Mouse (Mus musculus): Measurements from ENCODE around the gene Gm17364. TPM values are rescaled to one million over a fixed set of nuclear protein-coding genes. Genes with fewer than 3 reads are reported as not detected.

Gene Gm17364
- polyA plus RNA-seq, 1 experiment from 2014 or later = not detected

DNA sequence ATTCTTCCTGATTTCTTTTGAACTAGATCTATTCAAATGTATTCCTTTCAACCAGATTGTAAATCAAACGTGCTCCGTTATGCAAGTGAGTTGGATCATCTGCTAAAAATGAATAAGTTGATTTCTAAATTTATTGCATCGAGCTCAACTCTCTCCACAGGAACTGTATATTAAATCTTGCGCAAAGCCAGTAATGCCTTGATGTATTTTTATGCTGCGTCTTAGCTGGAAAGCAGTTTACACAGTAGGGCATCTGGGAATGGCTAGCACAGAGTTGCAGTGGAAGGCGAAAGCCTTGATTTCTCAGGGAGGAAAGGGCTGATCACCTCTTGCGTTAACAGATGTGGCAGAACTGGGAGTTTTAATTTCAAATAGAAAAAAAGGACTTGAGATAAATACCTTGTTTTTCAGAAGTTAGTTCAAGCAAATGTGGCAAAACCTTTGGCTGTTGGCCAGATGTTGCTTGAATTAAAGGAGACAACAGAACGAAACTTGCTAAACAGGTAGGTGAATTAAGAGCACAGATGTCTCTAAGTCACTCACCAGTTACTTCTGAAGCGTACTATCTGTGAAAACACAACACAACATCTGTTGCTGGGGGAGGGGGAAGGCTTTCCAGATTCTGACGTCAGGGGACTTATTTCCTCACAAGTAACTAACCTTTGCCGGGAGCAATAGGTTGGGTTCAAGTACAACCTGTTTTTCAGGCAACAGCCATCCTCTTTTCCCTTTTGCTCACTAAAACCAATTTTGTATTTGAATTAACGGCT, 24.8 kb downstream of the Gm17364 start:
- no peaks in the 10 kb centered on the region for H3K36me3 ChIP-seq (ENCODE audit: control insufficient read depth, insufficient read depth)
- peak overlapping the region; percentile 91 for H3K27ac ChIP-seq (ENCODE audit: low read length)
- ATAC-seq (replicated peaks; ENCODE audit: extremely low read depth, insufficient read depth, low FRiP score) = no peak
- peak overlapping the region; percentile 84 for H3K4me2 ChIP-seq (ENCODE audit: low read depth, low read length)
- peak overlapping the region; percentile 89 for H3K4me3 ChIP-seq (ENCODE audit: low read length)
- 43% methylated on average over 12 of the region's 12 CpGs for WGBS
- H3K9ac ChIP-seq (ENCODE audit: low read length) = peak overlapping the region; percentile 80
- H3K4me1 ChIP-seq (ENCODE audit: control insufficient read depth, insufficient read depth, low read length) = peaks cover 20% of the 10 kb centered on the region
- no peaks in the 10 kb centered on the region for H3K27me3 ChIP-seq (ENCODE audit: control insufficient read depth, insufficient read depth, low read length)
- H3K9me3 ChIP-seq (replicated peaks; ENCODE audit: control insufficient read depth, low read length) = no peaks in the 10 kb centered on the region

DNA sequence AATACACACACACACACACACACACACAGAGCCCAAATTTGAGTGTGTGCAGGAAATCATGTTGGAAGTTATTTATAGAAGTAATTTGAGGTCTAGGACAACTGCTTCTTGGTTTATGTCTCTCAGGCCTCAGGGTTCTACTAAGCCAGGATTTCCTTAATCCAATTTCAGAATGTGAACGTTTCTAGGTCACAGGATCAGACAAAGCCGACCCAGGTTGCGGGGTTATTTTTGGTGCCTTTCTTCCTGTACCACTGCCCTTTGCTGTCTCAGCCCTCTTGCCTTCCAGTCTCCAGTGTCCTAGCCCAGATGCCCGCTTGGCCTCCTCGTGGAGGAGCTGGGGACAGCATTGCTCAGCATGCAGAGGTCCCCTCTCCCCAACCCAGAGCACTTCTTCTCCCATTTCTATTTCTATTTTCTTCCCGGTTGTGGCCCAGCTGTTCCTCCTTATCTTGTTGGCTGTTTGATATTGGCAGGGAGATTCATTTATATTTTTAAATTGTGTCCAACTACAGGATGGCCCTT, 29.4 kb downstream of the Gm17364 start:
- Histone ChIP-seq H3K4me2 (ENCODE audit: low read depth, low read length) (no peak overlapping the region), H3K4me3 (ENCODE audit: low read length) (no peak overlapping the region), H3K36me3 (ENCODE audit: control insufficient read depth, insufficient read depth) (no peaks in the 10 kb centered on the region), H3K4me1 (ENCODE audit: control insufficient read depth, insufficient read depth, low read length) (peaks cover 15% of the 10 kb centered on the region), H3K27me3 (ENCODE audit: control insufficient read depth, insufficient read depth, low read length) (no peaks in the 10 kb centered on the region), H3K27ac (ENCODE audit: low read length) (peak overlapping the region; percentile 29), H3K9me3 (replicated peaks; ENCODE audit: control insufficient read depth, low read length) (0 out of 2 replicates have a peak, but pooled peaks cover 3% of the 10 kb centered on the region), H3K9ac (ENCODE audit: low read length) (no peak overlapping the region)
- WGBS = 28% methylated on average over 6 of the region's 6 CpGs
- ATAC-seq (replicated peaks; ENCODE audit: extremely low read depth, insufficient read depth, low FRiP score) = no peak

DNA sequence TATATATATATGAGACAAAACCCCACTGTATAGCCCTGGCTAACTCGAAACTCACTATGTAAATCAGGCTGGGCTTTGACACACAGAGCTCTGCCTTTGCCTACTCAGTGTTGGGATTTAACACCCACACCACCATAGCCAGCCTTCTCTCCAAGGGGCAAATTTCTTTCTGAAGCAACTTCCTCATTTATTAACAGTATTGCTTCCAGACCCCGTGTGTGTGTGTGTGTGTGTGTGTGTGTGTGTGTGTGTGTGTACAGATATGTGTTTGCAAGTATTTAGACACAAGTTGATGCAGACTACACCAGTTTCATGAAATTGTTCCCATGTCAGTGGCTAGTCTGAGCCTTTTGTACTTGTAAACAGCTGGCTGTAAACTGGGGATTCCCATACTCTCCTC, 32.2 kb downstream of the Gm17364 start:
- Histone ChIP-seq H3K4me1 (ENCODE audit: control insufficient read depth, insufficient read depth, low read length) (peaks cover 10% of the 10 kb centered on the region), H3K4me2 (ENCODE audit: low read depth, low read length) (no peak overlapping the region), H3K27me3 (ENCODE audit: control insufficient read depth, insufficient read depth, low read length) (no peaks in the 10 kb centered on the region), H3K36me3 (ENCODE audit: control insufficient read depth, insufficient read depth) (no peaks in the 10 kb centered on the region), H3K4me3 (ENCODE audit: low read length) (no peak overlapping the region), H3K9ac (ENCODE audit: low read length) (no peak overlapping the region), H3K27ac (ENCODE audit: low read length) (no peak overlapping the region), H3K9me3 (replicated peaks; ENCODE audit: control insufficient read depth, low read length) (0 out of 2 replicates have a peak, but pooled peaks cover 3% of the 10 kb centered on the region)
- 60% methylated on average over 2 of the region's 2 CpGs for WGBS
- ATAC-seq (replicated peaks; ENCODE audit: extremely low read depth, insufficient read depth, low FRiP score) = no peak

DNA sequence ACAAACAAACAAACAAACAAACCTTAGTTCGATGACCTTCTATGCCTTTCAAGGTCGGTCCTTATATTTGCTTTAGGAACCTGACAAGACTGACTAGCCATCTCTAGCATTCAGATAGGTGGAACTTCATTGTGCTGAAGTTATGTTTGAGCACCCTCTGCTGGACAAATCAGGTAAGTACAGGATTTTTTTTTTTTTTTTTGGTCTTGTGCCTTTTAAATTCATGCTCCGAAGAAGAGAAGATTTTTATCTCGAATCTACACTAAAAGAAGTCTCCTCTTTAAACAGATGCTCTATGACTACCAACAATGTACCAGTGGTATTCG, 35.0 kb downstream of the Gm17364 start:
- Histone ChIP-seq H3K4me3 (ENCODE audit: low read length) (no peak overlapping the region), H3K36me3 (ENCODE audit: control insufficient read depth, insufficient read depth) (no peaks in the 10 kb centered on the region), H3K9ac (ENCODE audit: low read length) (no peak overlapping the region), H3K27ac (ENCODE audit: low read length) (no peak overlapping the region), H3K4me1 (ENCODE audit: control insufficient read depth, insufficient read depth, low read length) (no peaks in the 10 kb centered on the region), H3K27me3 (ENCODE audit: control insufficient read depth, insufficient read depth, low read length) (no peaks in the 10 kb centered on the region), H3K4me2 (ENCODE audit: low read depth, low read length) (no peak overlapping the region), H3K9me3 (replicated peaks; ENCODE audit: control insufficient read depth, low read length) (0 out of 2 replicates have a peak, but pooled peaks cover 3% of the 10 kb centered on the region)
- no peak for ATAC-seq (replicated peaks; ENCODE audit: extremely low read depth, insufficient read depth, low FRiP score)
- 6% methylated on average over 5 of the region's 5 CpGs for WGBS

DNA sequence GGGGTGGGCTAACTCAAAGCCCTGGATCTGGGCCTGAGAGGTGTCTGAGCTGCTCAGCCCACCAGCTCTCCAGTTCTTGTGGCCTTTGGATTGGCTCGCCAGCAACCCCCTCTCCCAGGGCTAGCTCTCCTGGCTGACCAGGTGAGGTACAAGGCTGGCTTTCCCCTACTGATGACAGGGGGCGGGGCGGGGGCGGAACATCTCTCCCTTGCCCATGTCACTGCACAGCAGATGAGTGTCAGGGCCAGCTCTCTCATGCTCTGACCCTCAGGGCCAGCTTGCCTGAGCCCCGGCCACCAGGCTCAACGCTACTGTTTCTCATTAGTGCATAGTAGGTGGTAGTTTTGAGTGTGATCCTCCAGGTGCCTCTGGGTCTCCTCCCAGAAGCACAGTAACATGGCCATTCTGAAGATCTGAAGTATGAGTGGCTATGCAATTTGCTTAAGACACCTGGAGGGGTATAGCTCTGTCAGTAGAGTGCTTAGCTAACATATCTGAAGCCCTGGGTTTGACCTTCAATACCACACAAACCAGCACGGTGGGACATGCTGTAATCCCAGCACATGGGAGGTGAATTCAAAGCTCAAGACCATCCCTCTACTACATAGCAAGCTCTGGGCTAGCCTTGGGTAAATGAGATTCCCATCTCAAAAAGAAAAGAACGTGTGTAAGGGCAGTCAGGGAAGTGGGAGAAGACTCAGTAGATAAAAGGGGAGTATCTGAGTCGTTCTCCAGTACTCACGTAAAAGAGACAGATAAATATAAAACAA, 35.6 kb downstream of the Gm17364 start:
- no peak overlapping the region for H3K27ac ChIP-seq (ENCODE audit: low read length)
- 0 out of 2 replicates have a peak, but pooled peaks cover 3% of the 10 kb centered on the region for H3K9me3 ChIP-seq (replicated peaks; ENCODE audit: control insufficient read depth, low read length)
- WGBS = 66% methylated on average over 10 of the region's 10 CpGs
- ATAC-seq (replicated peaks; ENCODE audit: extremely low read depth, insufficient read depth, low FRiP score) = no peak
- no peak overlapping the region for H3K4me2 ChIP-seq (ENCODE audit: low read depth, low read length)
- no peaks in the 10 kb centered on the region for H3K4me1 ChIP-seq (ENCODE audit: control insufficient read depth, insufficient read depth, low read length)
- H3K27me3 ChIP-seq (ENCODE audit: control insufficient read depth, insufficient read depth, low read length) = no peaks in the 10 kb centered on the region
- H3K9ac ChIP-seq (ENCODE audit: low read length) = no peak overlapping the region
- no peaks in the 10 kb centered on the region for H3K36me3 ChIP-seq (ENCODE audit: control insufficient read depth, insufficient read depth)
- no peak overlapping the region for H3K4me3 ChIP-seq (ENCODE audit: low read length)

DNA sequence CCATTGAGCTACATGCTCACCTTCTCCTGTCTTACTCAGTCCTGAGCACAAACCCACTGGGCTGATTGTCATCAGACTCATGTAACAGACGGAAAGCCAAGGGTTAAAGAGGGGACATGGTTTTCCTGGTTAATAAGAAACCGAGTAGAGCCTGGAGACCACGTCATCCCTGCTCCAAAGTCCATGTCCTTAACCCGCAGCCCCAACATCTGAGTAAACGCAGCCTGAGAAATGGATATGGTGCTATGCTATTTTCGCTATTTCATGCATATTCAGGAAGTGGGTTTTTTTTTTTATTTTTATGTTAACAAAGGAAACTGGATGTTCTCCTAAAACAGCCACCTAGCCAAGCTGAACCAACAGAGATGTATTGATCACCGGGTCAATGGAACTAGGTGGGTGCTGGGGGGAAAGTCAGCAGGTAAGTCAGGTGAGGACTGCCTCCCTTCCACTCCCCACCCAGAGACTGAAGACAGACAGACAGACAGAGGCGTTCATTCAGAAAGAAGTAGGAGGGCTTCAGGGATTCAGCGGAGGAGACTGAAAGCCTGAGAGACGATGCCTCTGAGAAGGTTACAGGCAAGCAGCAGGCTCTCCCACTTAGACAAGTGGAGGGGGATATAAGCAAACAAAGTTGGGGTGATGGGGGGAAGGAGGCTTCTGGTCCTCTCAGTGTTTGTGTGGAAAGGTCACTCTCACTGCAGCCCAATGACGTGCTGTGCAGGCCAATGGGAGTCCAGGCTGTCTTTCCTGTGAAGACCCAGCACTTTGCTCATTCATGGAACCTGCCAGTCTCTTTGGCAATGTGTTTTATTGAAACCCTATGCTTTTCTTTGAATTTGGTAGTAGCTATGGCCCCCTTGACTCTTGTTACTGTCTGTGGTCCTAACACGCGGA, 37.7 kb downstream of the Gm17364 start:
- 64% methylated on average over 13 of the region's 13 CpGs for WGBS
- ATAC-seq (replicated peaks; ENCODE audit: extremely low read depth, insufficient read depth, low FRiP score) = no peak

DNA sequence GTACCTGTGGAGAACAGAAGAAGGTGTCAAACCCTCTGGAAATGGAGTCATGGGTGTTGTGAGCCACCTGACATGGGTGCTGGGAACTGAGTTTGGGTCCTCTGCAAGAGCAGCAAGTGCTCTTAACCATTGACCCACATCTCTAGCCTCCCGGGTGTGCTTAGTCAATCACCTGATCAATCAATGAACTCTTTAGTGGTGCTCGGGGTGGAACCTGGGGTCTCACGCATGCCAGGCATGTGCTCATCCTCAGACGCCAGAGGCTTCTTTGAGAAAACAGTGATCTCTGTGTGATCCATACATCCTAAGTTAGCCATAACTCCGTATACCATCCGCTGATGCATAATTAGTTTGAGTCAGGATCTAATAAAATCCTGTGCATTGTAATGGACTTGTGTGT, 38.6 kb downstream of the Gm17364 start:
- Histone ChIP-seq H3K4me3 (ENCODE audit: low read length) (no peak overlapping the region), H3K4me1 (ENCODE audit: control insufficient read depth, insufficient read depth, low read length) (no peaks in the 10 kb centered on the region), H3K9ac (ENCODE audit: low read length) (no peak overlapping the region), H3K27me3 (ENCODE audit: control insufficient read depth, insufficient read depth, low read length) (no peaks in the 10 kb centered on the region), H3K4me2 (ENCODE audit: low read depth, low read length) (no peak overlapping the region), H3K36me3 (ENCODE audit: control insufficient read depth, insufficient read depth) (no peaks in the 10 kb centered on the region), H3K27ac (ENCODE audit: low read length) (no peak overlapping the region), H3K9me3 (replicated peaks; ENCODE audit: control insufficient read depth, low read length) (no peaks in the 10 kb centered on the region)
- WGBS = 87% methylated on average over 6 of the region's 6 CpGs
- no peak for ATAC-seq (replicated peaks; ENCODE audit: extremely low read depth, insufficient read depth, low FRiP score)

More for the DNA sequence above, 37.7 kb downstream of the Gm17364 start:
- Histone ChIP-seq H3K36me3 (ENCODE audit: control insufficient read depth, insufficient read depth) (no peaks in the 10 kb centered on the region), H3K4me1 (ENCODE audit: control insufficient read depth, insufficient read depth, low read length) (no peaks in the 10 kb centered on the region), H3K27me3 (ENCODE audit: control insufficient read depth, insufficient read depth, low read length) (no peaks in the 10 kb centered on the region), H3K27ac (ENCODE audit: low read length) (no peak overlapping the region), H3K9ac (ENCODE audit: low read length) (no peak overlapping the region), H3K4me3 (ENCODE audit: low read length) (no peak overlapping the region), H3K9me3 (replicated peaks; ENCODE audit: control insufficient read depth, low read length) (no peaks in the 10 kb centered on the region), H3K4me2 (ENCODE audit: low read depth, low read length) (no peak overlapping the region)

DNA sequence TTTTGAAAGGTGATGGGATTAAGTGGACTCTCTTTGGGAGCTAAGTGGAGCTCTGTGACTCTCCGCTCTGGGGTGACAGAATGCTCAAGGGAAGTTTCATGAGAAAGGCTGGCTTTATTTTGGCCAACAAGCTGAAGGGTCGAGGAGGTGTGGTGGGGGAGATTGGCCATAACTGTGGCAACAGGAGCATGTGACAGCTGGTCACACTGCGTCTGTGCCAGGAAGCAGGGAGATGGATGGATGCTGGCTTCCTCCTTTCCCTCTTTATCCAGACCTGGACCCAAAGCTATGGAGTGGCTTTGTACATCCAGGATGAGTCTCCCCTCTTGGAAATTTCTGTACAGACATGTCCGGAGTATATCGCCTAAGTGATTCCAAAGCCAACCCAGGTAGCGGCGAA, 40.5 kb downstream of the Gm17364 start:
- Histone ChIP-seq H3K27me3 (ENCODE audit: control insufficient read depth, insufficient read depth, low read length) (no peaks in the 10 kb centered on the region), H3K4me2 (ENCODE audit: low read depth, low read length) (no peak overlapping the region), H3K9ac (ENCODE audit: low read length) (no peak overlapping the region), H3K9me3 (replicated peaks; ENCODE audit: control insufficient read depth, low read length) (no peaks in the 10 kb centered on the region), H3K4me1 (ENCODE audit: control insufficient read depth, insufficient read depth, low read length) (no peaks in the 10 kb centered on the region), H3K36me3 (ENCODE audit: control insufficient read depth, insufficient read depth) (no peaks in the 10 kb centered on the region), H3K27ac (ENCODE audit: low read length) (no peak overlapping the region), H3K4me3 (ENCODE audit: low read length) (no peak overlapping the region)
- ATAC-seq (replicated peaks; ENCODE audit: extremely low read depth, insufficient read depth, low FRiP score) = no peak
- WGBS = 82% methylated on average over 7 of the region's 7 CpGs
